Mouse (Mus musculus): Measurements from ENCODE around the gene Rsu1.

Rsu1 gene

DNA sequence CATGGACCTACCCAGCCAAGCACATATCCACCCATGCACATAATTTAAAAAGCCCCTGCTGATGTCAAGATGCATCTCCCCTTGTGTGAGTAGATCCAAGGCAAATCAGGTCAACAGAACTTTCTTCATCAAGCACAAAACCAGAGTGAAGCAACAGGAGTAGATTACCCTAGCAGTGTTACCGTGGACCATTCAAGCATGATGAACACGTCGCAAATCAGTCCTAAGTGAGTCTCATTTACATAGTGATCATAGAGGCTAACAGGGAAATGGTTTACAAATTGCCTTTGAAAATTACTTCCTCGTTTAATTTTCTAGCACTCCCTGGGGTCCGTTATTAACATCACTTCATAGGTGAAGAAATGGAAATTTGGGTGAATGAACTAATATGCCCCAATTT is 100.6 kb downstream of the Rsu1 start:
- H3K4me1 ChIP-seq (replicated peaks; ENCODE audit: low read depth, low read length): peaks cover 20% of the 10 kb centered on the region

DNA sequence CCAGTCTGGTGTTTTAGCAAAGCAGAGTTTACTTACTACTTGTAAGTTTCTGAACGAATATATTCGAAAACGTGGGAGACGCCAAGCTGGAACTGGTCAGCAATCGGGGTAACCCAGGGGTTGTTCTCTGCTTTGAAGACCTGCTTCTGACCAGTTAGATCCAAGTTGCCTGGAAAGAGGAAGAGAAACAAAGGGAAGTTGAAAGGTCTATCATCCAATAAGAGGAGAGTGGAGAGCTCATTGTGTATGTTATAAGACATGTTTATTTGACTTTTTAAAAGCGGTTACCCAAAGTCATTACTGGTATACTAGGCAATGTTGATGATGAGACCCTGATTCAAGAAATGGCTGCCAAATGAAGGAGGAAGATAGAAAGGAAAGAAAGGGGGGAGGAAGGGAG is 101.3 kb downstream of the Rsu1 start:
- no peaks in the 10 kb centered on the region for H3K27me3 ChIP-seq (ENCODE audit: insufficient read depth, low read length)
- peaks cover 13% of the 10 kb centered on the region for H3K4me1 ChIP-seq (replicated peaks; ENCODE audit: low read depth, low read length)
- TF ChIP-seq CTCF (conservative IDR thresholded peaks at IDR 0.05; ENCODE audit: low read length): no peak
- TF ChIP-seq NANOG (IDR thresholded peaks at IDR 0.05; ENCODE audit: borderline replicate concordance, low read length): no peak
- no peak for TF ChIP-seq POU5F1 (IDR thresholded peaks at IDR 0.05; ENCODE audit: borderline replicate concordance, low read length)
- H3K4me3 ChIP-seq (replicated peaks; ENCODE audit: low read length): no peak overlapping the region
- H3K9me3 ChIP-seq (ENCODE audit: low read length): no peaks in the 10 kb centered on the region
- no peaks in the 10 kb centered on the region for H3K36me3 ChIP-seq (ENCODE audit: insufficient read depth, low read length)

More for the DNA sequence above, 100.6 kb downstream of the Rsu1 start:
- Histone ChIP-seq H3K9me3 (ENCODE audit: low read length) (no peaks in the 10 kb centered on the region), H3K4me3 (replicated peaks; ENCODE audit: low read length) (no peak overlapping the region), H3K36me3 (ENCODE audit: insufficient read depth, low read length) (no peaks in the 10 kb centered on the region), H3K27me3 (ENCODE audit: insufficient read depth, low read length) (no peaks in the 10 kb centered on the region)
- no peak for TF ChIP-seq CTCF (conservative IDR thresholded peaks at IDR 0.05; ENCODE audit: low read length)
- TF ChIP-seq NANOG (IDR thresholded peaks at IDR 0.05; ENCODE audit: borderline replicate concordance, low read length): no peak
- no peak for TF ChIP-seq POU5F1 (IDR thresholded peaks at IDR 0.05; ENCODE audit: borderline replicate concordance, low read length)

DNA sequence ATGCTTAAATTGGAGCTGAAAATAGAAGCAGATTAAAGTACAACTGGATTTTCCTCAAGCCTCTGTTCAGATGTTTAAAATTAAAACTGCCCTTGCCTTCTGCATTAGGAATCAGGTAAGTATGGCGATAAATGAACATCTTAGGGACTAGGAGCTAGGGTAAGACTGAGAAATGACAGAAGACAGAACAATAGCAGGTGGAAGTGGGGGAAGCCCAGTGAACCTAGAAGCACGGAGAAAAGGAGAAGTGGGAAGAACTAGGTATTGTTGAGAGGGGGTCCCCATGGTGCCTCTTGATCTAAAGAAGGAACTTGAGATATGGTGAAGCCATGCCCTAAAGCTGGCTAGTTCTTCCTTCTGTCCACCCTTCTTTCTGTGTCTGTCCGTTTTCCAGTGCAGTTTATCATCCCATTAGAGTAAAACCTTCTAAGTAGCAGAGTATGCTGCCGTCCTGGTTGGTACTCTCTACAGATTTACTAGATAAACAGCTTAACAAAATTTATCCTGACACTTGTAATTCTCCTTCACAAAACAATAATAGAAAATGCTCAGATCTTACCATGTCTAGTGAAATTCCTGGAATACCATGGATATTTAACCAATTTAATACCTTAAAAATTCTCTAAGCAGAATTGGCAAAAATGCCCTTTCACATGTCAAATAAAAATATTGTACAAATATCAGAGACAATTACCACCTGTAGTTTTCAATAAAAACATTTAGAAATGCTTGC is 101.9 kb downstream of the Rsu1 start:
- H3K36me3 ChIP-seq (ENCODE audit: insufficient read depth, low read length): no peaks in the 10 kb centered on the region
- no peak overlapping the region for H3K4me3 ChIP-seq (replicated peaks; ENCODE audit: low read length)
- H3K9me3 ChIP-seq (ENCODE audit: low read length): no peaks in the 10 kb centered on the region
- H3K27me3 ChIP-seq (ENCODE audit: insufficient read depth, low read length): no peaks in the 10 kb centered on the region
- peaks cover 12% of the 10 kb centered on the region for H3K4me1 ChIP-seq (replicated peaks; ENCODE audit: low read depth, low read length)
- TF ChIP-seq POU5F1 (IDR thresholded peaks at IDR 0.05; ENCODE audit: borderline replicate concordance, low read length): no peak

DNA sequence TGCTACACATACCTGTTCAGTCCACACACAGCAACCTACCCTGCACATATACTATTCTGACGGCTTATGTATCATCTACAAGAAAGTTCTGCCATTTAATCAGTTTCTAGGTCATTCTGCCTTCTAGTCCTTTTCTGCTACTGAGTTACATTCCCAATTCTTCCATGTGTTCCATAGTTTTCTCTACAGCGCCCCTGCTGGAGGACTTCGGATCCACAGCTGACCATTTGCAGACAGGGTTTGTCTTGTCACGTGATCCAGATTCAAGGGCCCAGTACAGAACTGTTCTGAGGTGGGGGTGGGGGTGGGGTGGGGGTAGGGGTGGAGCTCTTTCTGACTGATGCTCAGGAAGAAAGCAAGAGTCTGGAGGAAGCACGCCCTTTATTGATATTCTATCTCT is 102.5 kb downstream of the Rsu1 start:
- no peak for TF ChIP-seq NANOG (IDR thresholded peaks at IDR 0.05; ENCODE audit: borderline replicate concordance, low read length)
- peak; percentile 58 for TF ChIP-seq CTCF (conservative IDR thresholded peaks at IDR 0.05; ENCODE audit: low read length)
- Histone ChIP-seq H3K9me3 (ENCODE audit: low read length) (no peaks in the 10 kb centered on the region), H3K4me3 (replicated peaks; ENCODE audit: low read length) (no peak overlapping the region), H3K27me3 (ENCODE audit: insufficient read depth, low read length) (no peaks in the 10 kb centered on the region), H3K4me1 (replicated peaks; ENCODE audit: low read depth, low read length) (peaks cover 12% of the 10 kb centered on the region), H3K36me3 (ENCODE audit: insufficient read depth, low read length) (no peaks in the 10 kb centered on the region)

DNA sequence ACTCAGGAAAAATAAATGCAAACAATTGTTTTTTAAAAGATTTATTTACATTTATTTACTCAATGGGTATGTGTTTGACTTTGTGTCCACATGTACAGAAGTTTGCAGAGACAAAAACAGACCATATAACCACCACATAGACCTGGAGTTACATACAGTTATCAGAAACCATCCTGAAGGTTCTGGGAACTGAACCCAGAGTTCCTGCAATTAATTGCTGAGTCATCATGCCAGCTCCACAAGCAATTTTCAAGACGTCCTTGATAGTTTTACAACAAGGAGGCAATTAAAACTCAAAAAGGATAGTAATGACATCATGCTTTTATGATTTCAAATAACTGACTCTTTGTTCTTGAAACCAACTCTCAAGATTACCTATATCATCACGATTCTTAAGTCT is 109.5 kb downstream of the Rsu1 start:
- H3K4me3 ChIP-seq (replicated peaks; ENCODE audit: low read length): no peak overlapping the region
- no peaks in the 10 kb centered on the region for H3K36me3 ChIP-seq (ENCODE audit: insufficient read depth, low read length)
- H3K9me3 ChIP-seq (ENCODE audit: low read length): no peaks in the 10 kb centered on the region
- TF ChIP-seq POU5F1 (IDR thresholded peaks at IDR 0.05; ENCODE audit: borderline replicate concordance, low read length): no peak
- no peak for TF ChIP-seq CTCF (conservative IDR thresholded peaks at IDR 0.05; ENCODE audit: low read length)
- no peak for TF ChIP-seq NANOG (IDR thresholded peaks at IDR 0.05; ENCODE audit: borderline replicate concordance, low read length)
- H3K27me3 ChIP-seq (ENCODE audit: insufficient read depth, low read length): no peaks in the 10 kb centered on the region
- peaks cover 2% of the 10 kb centered on the region; the same call in 1 of the 2 replicates for H3K4me1 ChIP-seq (replicated peaks; ENCODE audit: low read depth, low read length)

DNA sequence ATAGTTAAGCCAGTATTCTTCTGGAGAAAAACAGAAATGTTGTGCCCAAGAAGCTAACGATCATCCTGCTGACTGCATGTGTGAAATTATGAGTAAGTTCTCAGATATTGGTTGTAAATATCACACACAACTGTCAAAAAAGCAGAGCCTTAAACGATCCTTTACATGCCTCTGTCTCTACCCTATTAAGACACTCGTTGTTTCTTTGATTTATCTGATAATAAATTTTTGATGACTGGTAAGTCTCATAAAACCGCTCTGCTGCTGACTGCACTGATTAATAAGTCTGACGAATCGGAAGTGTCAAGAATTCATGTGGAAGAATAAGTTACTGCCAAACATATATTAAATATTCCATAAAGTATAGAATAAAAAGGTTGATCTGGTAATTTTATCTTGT is 126.0 kb downstream of the Rsu1 start:
- TF ChIP-seq NANOG (IDR thresholded peaks at IDR 0.05; ENCODE audit: borderline replicate concordance, low read length): no peak
- no peak for TF ChIP-seq CTCF (conservative IDR thresholded peaks at IDR 0.05; ENCODE audit: low read length)
- TF ChIP-seq POU5F1 (IDR thresholded peaks at IDR 0.05; ENCODE audit: borderline replicate concordance, low read length): no peak
- no peaks in the 10 kb centered on the region for H3K36me3 ChIP-seq (ENCODE audit: insufficient read depth, low read length)
- H3K4me3 ChIP-seq (replicated peaks; ENCODE audit: low read length): no peak overlapping the region
- no peaks in the 10 kb centered on the region for H3K9me3 ChIP-seq (ENCODE audit: low read length)
- no peaks in the 10 kb centered on the region for H3K27me3 ChIP-seq (ENCODE audit: insufficient read depth, low read length)
- H3K4me1 ChIP-seq (replicated peaks; ENCODE audit: low read depth, low read length): no peaks in the 10 kb centered on the region

DNA sequence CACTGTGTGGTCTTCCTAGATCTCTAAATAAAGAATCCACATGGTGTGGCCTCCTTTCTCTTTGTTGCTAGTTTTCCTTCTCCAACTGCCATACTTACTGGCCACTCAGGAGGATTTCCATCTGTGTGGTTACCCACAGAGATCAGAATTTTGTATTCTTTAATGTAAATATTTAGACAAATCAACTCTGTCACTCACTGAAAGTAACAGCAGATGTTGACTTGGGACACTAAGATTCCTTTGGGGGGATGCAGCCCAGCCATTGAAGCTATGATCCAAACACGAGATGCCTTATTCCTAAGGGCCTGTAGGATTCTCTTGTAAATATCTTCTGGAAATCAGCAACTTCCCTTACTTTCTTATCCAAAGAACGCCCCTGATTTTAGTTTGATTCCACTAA is 136.3 kb downstream of the Rsu1 start:
- Histone ChIP-seq H3K9me3 (ENCODE audit: low read length) (no peaks in the 10 kb centered on the region), H3K4me1 (replicated peaks; ENCODE audit: low read depth, low read length) (peaks cover 4% of the 10 kb centered on the region), H3K4me3 (replicated peaks; ENCODE audit: low read length) (no peak overlapping the region), H3K36me3 (ENCODE audit: insufficient read depth, low read length) (no peaks in the 10 kb centered on the region), H3K27me3 (ENCODE audit: insufficient read depth, low read length) (no peaks in the 10 kb centered on the region)
- TF ChIP-seq CTCF (conservative IDR thresholded peaks at IDR 0.05; ENCODE audit: low read length) (no peak), NANOG (IDR thresholded peaks at IDR 0.05; ENCODE audit: borderline replicate concordance, low read length) (no peak), POU5F1 (IDR thresholded peaks at IDR 0.05; ENCODE audit: borderline replicate concordance, low read length) (no peak)

DNA sequence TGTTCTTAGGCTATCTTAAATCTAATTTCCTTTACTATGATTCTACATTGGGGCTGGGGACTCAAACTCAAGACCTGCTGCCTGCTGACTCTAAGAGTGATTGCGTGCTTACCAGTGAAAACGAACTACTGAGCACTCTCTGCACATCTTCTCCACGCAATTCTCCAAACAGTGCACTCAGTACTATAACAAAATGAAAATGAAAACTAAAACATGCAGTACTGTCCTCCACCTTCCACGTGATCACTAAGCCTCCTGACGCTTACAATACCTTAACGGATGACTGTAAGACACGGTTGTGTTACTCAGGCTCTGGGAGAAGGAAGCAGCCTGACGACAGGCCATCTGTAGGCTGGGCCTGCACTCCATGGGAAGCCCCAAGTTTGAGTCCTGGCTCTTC is 138.4 kb downstream of the Rsu1 start:
- TF ChIP-seq NANOG (IDR thresholded peaks at IDR 0.05; ENCODE audit: borderline replicate concordance, low read length): no peak
- no peak for TF ChIP-seq CTCF (conservative IDR thresholded peaks at IDR 0.05; ENCODE audit: low read length)
- TF ChIP-seq POU5F1 (IDR thresholded peaks at IDR 0.05; ENCODE audit: borderline replicate concordance, low read length): no peak
- H3K27me3 ChIP-seq (ENCODE audit: insufficient read depth, low read length): no peaks in the 10 kb centered on the region
- H3K4me1 ChIP-seq (replicated peaks; ENCODE audit: low read depth, low read length): peaks cover 9% of the 10 kb centered on the region
- H3K9me3 ChIP-seq (ENCODE audit: low read length): no peaks in the 10 kb centered on the region
- no peak overlapping the region for H3K4me3 ChIP-seq (replicated peaks; ENCODE audit: low read length)
- no peaks in the 10 kb centered on the region for H3K36me3 ChIP-seq (ENCODE audit: insufficient read depth, low read length)

DNA sequence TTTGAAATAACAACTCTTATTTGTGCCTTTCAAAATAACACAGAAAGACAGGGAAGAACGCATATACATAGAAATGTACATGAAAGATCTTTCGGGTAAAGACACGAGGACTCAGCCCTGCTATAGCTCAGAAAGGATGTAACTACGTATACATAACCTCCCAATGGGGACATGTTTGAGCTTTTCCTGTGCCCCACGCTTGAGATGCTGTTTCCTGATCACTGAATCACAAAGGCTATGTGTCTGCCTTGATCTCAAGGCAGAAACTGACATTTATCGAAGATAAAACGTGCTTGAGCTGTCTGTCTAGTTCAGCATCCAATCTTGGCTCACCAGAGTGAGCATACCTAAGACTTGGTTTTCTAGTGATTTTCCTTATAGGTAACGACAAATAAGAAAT is 138.8 kb downstream of the Rsu1 start:
- TF ChIP-seq NANOG (IDR thresholded peaks at IDR 0.05; ENCODE audit: borderline replicate concordance, low read length): no peak
- no peak for TF ChIP-seq CTCF (conservative IDR thresholded peaks at IDR 0.05; ENCODE audit: low read length)
- Histone ChIP-seq H3K9me3 (ENCODE audit: low read length) (no peaks in the 10 kb centered on the region), H3K36me3 (ENCODE audit: insufficient read depth, low read length) (no peaks in the 10 kb centered on the region), H3K4me3 (replicated peaks; ENCODE audit: low read length) (no peak overlapping the region), H3K27me3 (ENCODE audit: insufficient read depth, low read length) (no peaks in the 10 kb centered on the region), H3K4me1 (replicated peaks; ENCODE audit: low read depth, low read length) (peaks cover 9% of the 10 kb centered on the region)

Data from E14TG2a.4 (cell line).